Mouse (Mus musculus): ENCODE data around the gene Tmem54. TPM values are rescaled to one million over a fixed set of nuclear protein-coding genes. Genes with fewer than 3 reads are reported as not detected.

The Tmem54 gene
- polyA plus RNA-seq, 1 experiment from 2014 or later: 10.6 TPM

GRCm38 (mm10) chr4:129120520-129121445 is 15.4 kb downstream of the Tmem54 start:
- Histone ChIP-seq H3K4me2 (peak overlapping the region; percentile 97), H3K9ac (peak overlapping the region; percentile 51), H3K36me3 (no peaks in the 10 kb centered on the region), H3K27me3 (peaks cover 80% of the 10 kb centered on the region), H3K9me3 (no peaks in the 10 kb centered on the region), H3K4me3 (peak overlapping the region; percentile 51), H3K27ac (no peak overlapping the region), H3K4me1 (peaks cover 30% of the 10 kb centered on the region)
- WGBS: 1% methylated on average over 59 of the region's 59 CpGs
- ATAC-seq (ENCODE audit: insufficient number of reproducible peaks, insufficient read depth, low FRiP score, low TSS enrichment, low read depth): no peak

- Histone ChIP-seq H3K36me3 (no peaks in the 10 kb centered on the region), H3K27ac (no peak within 1 kb of the TSS), H3K9me3 (no peaks in the 10 kb centered on the region), H3K9ac (peak within 1 kb of the TSS; percentile 51), H3K27me3 (peaks cover 83% of the 10 kb centered on the region), H3K4me1 (peaks cover 35% of the 10 kb centered on the region), H3K4me2 (peak within 1 kb of the TSS; percentile 97), H3K4me3 (peak within 1 kb of the TSS; percentile 51)
- WGBS: under 1% methylated on average over 17 of the region's 17 CpGs
- 0 out of 2 replicates have a peak, but pooled peaks have one; percentile 13 for ATAC-seq (ENCODE audit: insufficient number of reproducible peaks, insufficient read depth, low FRiP score, low TSS enrichment, low read depth)
These were observed 16.3 kb downstream of the Tmem54 start, which contains the start of gene Hpca for GRCm38 (mm10) chr4:129121569-129122086. Gene Hpca, minus strand, starts transcription at chr4:129122036.

DNA sequence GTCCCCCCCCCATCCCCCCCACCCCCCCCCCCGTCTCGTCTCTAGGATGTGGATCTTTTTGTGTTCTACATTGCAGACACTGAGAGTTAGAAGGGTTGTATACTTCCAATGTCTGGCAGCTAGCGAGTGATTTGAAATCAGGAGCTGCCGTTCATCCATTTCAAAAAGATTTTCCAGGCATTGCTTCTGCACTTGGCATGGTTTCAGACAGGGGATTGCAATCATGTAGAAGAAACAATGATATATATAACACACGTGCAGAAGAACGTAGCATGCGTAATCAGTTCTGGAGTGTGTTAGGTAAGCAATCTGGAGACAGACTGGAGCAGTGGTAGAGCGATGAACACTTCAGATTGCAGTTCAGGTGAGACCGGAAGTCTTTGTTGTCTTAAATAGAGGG is 16.8 kb downstream of the Tmem54 start:
- Histone ChIP-seq H3K36me3 (no peaks in the 10 kb centered on the region), H3K9me3 (no peaks in the 10 kb centered on the region), H3K27me3 (peaks cover 78% of the 10 kb centered on the region), H3K4me3 (no peak overlapping the region), H3K4me2 (no peak overlapping the region), H3K4me1 (peaks cover 35% of the 10 kb centered on the region), H3K27ac (no peak overlapping the region), H3K9ac (no peak overlapping the region)
- 24% methylated on average over 9 of the region's 9 CpGs for WGBS
- ATAC-seq (ENCODE audit: insufficient number of reproducible peaks, insufficient read depth, low FRiP score, low TSS enrichment, low read depth): no peak

DNA sequence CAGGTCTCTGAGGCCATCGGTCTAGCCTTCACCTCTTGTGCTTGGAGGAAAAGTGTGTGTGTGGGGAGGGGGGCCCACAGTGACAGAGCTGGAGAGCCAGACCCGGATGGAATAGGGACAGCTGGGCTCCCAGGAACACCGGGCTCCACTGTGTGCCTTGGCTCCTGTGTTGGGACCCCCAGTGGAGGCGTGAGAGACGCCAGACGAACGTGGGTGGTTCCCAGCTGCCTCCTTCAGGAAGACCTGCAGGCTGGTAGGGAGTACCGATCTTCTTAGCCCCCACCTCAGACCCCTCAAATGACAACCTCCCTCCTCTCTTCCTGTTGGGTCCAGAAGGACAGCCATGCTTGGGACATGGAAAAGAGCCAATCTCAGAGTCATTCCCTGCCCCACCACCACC is 17.4 kb downstream of the Tmem54 start:
- H3K4me3 ChIP-seq: no peak overlapping the region
- H3K4me1 ChIP-seq: peaks cover 35% of the 10 kb centered on the region
- peaks cover 78% of the 10 kb centered on the region for H3K27me3 ChIP-seq
- 36% methylated on average over 8 of the region's 8 CpGs for WGBS
- no peak overlapping the region for H3K4me2 ChIP-seq
- H3K9me3 ChIP-seq: no peaks in the 10 kb centered on the region
- H3K9ac ChIP-seq: no peak overlapping the region
- H3K36me3 ChIP-seq: no peaks in the 10 kb centered on the region
- no peak overlapping the region for H3K27ac ChIP-seq
- ATAC-seq (ENCODE audit: insufficient number of reproducible peaks, insufficient read depth, low FRiP score, low TSS enrichment, low read depth): no peak

DNA sequence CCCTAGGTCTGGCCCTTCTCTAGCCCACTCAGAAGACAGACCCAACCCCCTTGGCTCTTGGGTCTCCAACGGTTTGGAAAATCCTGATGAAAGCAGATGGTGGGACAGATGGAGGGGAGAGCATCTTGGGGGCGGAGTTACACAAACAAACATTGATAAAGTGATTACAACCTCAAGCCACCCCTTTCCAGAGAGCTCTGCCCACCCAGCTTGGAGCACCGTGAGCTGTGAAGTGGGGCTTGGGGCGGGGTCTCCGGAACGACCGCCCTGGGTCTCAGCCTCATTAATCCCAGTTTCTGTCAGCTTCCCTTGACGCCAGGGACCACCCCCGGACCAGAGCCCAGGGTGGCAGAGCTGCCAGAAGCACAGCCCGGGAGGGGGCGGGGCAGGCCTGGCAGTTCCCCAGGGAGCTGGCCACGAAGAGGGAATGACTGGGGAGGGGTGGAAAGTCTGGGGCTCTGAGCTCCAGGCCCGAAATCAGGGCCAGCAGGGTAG is 19.4 kb downstream of the Tmem54 start:
- no peaks in the 10 kb centered on the region for H3K9me3 ChIP-seq
- no peak overlapping the region for H3K9ac ChIP-seq
- H3K4me3 ChIP-seq: no peak overlapping the region
- H3K27me3 ChIP-seq: peaks cover 65% of the 10 kb centered on the region
- no peak for ATAC-seq (ENCODE audit: insufficient number of reproducible peaks, insufficient read depth, low FRiP score, low TSS enrichment, low read depth)
- 0 out of 2 replicates have a peak overlapping the region, but pooled peaks have one; percentile 20 for H3K4me2 ChIP-seq
- WGBS: 11% methylated on average over 13 of the region's 13 CpGs
- no peaks in the 10 kb centered on the region for H3K36me3 ChIP-seq
- H3K4me1 ChIP-seq: peaks cover 50% of the 10 kb centered on the region
- no peak overlapping the region for H3K27ac ChIP-seq

GRCm38 (mm10) chr4:129125736-129126451 is 20.5 kb downstream of the Tmem54 start:
- peak overlapping the region; percentile 3; the same call in 1 of the 2 replicates for H3K4me3 ChIP-seq
- no peak overlapping the region for H3K27ac ChIP-seq
- 0 out of 2 replicates have a peak overlapping the region, but pooled peaks have one; percentile 44 for H3K9ac ChIP-seq
- H3K9me3 ChIP-seq: no peaks in the 10 kb centered on the region
- no peaks in the 10 kb centered on the region for H3K36me3 ChIP-seq
- H3K27me3 ChIP-seq: peaks cover 53% of the 10 kb centered on the region
- H3K4me1 ChIP-seq: peaks cover 54% of the 10 kb centered on the region
- WGBS: 15% methylated on average over 19 of the region's 19 CpGs
- peak overlapping the region; percentile 40 for H3K4me2 ChIP-seq
- no peak for ATAC-seq (ENCODE audit: insufficient number of reproducible peaks, insufficient read depth, low FRiP score, low TSS enrichment, low read depth)

DNA sequence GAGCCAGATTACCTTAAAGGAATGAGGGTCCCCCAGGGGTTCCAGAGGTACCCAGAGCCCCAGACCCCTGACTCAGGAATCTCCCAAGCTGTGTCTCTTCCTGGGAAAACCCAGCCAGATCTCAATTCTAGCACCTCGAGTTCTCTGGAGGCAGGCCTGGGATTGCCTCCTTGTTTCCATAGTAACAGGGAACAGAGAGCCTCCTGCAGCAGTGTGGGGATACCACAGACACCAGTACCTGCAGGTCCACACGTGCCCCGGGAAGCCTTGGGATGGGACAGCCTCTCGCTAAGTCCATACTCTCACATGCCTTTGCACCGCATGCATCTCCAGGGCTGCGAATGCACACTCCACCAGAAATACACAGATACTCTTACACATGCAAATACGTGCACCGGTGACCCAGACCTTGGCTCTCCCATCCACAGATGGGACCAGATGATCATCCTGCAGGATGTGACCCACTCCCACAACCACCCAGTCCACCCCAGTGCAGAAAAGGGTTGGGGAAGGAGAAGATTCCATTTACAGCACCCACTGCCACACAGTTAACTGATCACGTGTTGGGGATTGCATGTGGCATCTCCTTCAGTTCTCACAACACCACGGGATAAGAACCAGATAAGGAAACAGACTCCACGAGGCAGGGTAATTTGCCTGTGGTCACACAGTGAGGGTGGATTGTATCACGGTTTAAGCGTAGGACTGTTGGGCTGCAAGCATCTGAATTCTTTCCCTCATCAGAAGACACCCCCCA is 23.4 kb downstream of the Tmem54 start:
- ATAC-seq (ENCODE audit: insufficient number of reproducible peaks, insufficient read depth, low FRiP score, low TSS enrichment, low read depth): no peak

GRCm38 (mm10) chr4:129129387-129129786 is 24.0 kb downstream of the Tmem54 start:
- WGBS: 21% methylated on average over 9 of the region's 9 CpGs
- Histone ChIP-seq H3K4me2 (no peak overlapping the region), H3K27me3 (peaks cover 22% of the 10 kb centered on the region), H3K9ac (no peak overlapping the region), H3K27ac (no peak overlapping the region), H3K4me1 (peaks cover 50% of the 10 kb centered on the region), H3K36me3 (no peaks in the 10 kb centered on the region), H3K9me3 (no peaks in the 10 kb centered on the region), H3K4me3 (no peak overlapping the region)
- no peak for ATAC-seq (ENCODE audit: insufficient number of reproducible peaks, insufficient read depth, low FRiP score, low TSS enrichment, low read depth)

More for the DNA sequence above, 23.4 kb downstream of the Tmem54 start:
- H3K27me3 ChIP-seq: peaks cover 26% of the 10 kb centered on the region
- peak overlapping the region; percentile 16; the same call in 1 of the 2 replicates for H3K27ac ChIP-seq
- no peak overlapping the region for H3K9ac ChIP-seq
- no peak overlapping the region for H3K4me2 ChIP-seq
- H3K4me1 ChIP-seq: peaks cover 50% of the 10 kb centered on the region
- H3K9me3 ChIP-seq: no peaks in the 10 kb centered on the region
- no peaks in the 10 kb centered on the region for H3K36me3 ChIP-seq
- H3K4me3 ChIP-seq: no peak overlapping the region
- WGBS: 50% methylated on average over 13 of the region's 13 CpGs

DNA sequence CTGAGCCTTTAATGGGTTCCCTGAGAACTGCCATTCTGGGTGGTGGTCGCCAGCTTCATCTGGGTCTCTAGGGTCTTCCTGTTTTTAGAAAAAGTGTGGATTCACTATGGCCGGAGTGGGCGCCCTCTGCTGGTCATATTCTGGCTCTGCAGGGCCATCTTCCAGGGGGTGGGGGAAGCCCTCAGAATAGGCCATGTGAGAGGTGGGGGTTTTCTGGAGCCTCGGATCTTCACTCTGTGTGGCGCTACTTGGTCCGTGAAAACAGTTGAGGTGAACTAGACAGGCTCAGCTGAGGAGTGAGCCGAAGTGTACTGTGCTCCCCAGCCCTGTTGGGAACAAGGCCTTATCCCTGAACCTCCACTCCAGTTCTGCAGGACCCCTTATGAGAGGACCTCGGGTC is 24.8 kb downstream of the Tmem54 start:
- Histone ChIP-seq H3K9ac (0 out of 2 replicates have a peak overlapping the region, but pooled peaks have one; percentile 63), H3K9me3 (no peaks in the 10 kb centered on the region), H3K27me3 (peaks cover 15% of the 10 kb centered on the region), H3K36me3 (no peaks in the 10 kb centered on the region), H3K4me3 (peak overlapping the region; percentile 31), H3K4me2 (peak overlapping the region; percentile 59), H3K27ac (peak overlapping the region; percentile 72), H3K4me1 (peaks cover 48% of the 10 kb centered on the region)
- peak; percentile 34; the same call in 1 of the 2 replicates for ATAC-seq (ENCODE audit: insufficient number of reproducible peaks, insufficient read depth, low FRiP score, low TSS enrichment, low read depth)
- 2% methylated on average over 8 of the region's 8 CpGs for WGBS

DNA sequence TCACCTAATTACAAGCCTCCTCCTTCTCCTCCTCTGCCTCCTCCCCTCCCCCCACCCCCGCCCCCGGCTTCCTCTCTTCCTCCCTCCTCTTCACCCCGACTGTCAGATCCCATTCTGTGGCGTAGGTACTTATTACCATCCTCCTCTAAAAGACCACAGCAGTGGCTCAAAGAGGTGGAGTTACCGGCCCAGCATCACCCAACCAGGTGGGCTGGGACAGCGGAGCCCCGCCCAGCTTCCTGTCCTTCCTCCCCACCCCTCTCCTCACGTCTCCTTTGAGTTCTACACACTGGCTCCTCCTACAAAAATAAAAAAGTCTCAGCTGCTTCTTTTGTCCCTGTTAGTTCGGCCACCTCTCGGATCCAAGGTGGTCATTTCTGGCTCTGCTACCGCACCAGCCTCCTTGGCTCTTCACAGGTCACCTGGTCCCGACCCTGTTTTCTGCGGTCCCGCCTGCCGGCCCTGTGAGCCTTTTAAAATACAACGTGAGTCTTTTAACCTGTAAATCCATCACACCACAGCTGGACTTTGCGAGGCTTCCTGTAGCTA is 25.5 kb downstream of the Tmem54 start:
- peaks cover 43% of the 10 kb centered on the region for H3K4me1 ChIP-seq
- H3K4me2 ChIP-seq: peak overlapping the region; percentile 59
- H3K27me3 ChIP-seq: peaks cover 15% of the 10 kb centered on the region
- 4% methylated on average over 17 of the region's 17 CpGs for WGBS
- H3K9me3 ChIP-seq: no peaks in the 10 kb centered on the region
- peak overlapping the region; percentile 72 for H3K27ac ChIP-seq
- H3K9ac ChIP-seq: peak overlapping the region; percentile 63
- 0 out of 2 replicates have a peak, but pooled peaks have one; percentile 72 for ATAC-seq (ENCODE audit: insufficient number of reproducible peaks, insufficient read depth, low FRiP score, low TSS enrichment, low read depth)
- no peaks in the 10 kb centered on the region for H3K36me3 ChIP-seq
- peak overlapping the region; percentile 31 for H3K4me3 ChIP-seq
